Mouse (Mus musculus) C3H10T1/2 (cell line): ENCODE results near the gene Scarf1. TPM values are rescaled to one million over a fixed set of nuclear protein-coding genes. Genes with fewer than 3 reads are reported as not detected.

ENCODE experiments used
- polyA plus RNA-seq, 2 experiments: library from polyadenylated mRNA; unstranded; fragments of >200 nt; fragmentation: generic; extraction: Trizol; gene quantifications; one replicate each; pipeline ENCODE4 v1.2.1; 2012; ENCODE audit warnings: missing spikeins in 2 of 2

The Scarf1 gene
- under 1 TPM; 0.04 to 0.28 TPM for polyA plus RNA-seq

DNA sequence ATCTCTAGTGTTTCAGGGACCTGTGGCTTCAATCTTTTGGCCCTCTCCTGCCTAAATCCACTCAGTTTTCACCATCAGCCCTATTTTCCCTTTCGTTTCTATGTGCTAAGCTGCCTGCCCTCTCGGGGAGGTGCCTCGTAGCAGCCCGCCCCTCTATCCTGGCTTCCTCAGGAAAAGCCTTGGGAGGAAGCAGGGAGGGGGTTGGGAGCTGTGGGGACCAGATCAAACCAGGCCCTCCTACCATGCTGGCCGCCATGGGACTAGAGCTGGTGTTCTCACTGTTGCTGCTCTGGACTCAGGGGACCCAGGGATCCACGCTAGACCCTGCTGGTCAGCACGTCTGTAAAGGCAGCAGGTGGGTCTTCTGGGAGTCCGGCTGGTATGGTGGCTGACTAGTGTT, at the start of gene Scarf1:
Scarf1 (plus strand) TSS at position 205 of the 400 bp plus-strand sequence.

DNA sequence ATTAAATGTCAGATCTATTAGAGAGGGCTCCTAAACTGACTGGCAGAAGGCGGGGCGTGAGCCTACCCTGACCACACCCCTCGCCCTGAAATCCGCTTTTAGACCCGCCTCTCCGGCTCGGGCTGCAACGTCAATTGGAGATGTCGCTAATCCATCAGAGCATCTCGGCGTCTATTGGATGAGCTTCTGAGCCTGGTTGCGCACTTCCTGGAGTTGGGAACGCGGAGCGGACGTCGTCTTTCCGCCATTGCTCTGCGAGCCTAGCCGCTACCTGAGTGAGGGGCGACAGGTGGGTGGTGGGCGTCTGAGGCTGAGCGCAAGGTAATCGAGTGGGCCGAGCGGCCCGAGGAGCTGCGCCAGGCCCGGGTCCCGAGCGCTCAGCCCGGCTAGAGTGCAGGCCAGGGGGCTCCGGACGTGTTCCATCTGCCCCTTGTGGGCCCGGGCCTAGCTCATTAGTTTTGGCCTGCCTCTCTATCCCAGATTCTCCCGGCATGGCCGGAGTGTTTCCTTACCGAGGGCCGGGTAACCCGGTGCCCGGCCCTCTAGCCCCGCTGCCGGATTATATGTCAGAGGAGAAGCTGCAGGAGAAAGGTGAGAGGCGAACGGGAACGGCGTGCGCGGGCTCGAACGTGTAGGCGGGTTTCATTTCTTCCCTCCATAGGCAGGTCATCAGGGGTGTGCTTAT, 26.6 kb upstream of the Scarf1 start, which contains the start of gene Prpf8:
Prpf8 (plus strand) TSS at position 216 of the 685 bp plus-strand sequence.

DNA sequence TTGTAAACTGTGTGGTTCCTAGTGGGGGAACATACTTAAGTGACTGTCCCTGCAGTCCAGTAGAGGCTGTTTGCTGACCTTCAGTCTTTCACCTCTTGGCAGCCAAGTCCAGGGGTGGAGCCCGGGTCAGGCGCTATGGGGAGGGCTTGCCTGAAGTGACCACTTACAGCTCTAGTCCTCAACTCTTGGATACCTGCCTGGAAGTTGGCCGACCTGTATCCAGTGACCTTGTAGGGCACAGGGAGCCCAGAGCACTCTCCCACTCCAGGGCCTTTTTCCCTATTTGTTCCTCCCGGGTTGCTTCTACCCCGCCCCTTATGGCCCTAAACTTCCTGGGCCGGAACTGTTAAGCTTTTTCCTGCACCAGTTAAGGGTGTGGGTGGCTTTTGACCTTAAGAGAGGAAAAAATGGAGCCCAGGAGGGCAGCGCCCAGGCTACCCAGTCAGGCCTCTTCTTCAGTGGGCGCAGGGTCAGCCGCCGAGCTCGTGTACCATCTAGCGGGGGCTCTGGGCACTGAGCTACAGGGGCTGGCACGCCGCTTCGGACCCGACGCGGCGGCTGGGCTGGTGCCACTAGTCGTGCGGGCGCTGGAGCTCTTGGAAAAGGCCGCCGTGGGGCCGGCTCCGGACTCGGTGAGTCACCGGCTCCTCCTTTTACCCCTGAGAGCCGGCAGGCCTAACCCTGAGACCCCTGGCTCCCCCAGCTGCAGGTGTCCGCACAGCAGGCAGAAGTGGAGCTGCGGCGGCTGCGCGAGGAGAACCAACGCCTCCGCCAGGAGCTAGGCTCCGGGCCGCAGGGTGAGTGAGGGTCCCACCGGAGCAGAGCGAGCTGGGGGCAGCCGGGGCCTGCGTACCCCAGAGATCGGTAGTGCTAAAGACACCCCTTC, 3.4 kb upstream of the Scarf1 start, which contains the start of gene Rilp:
Rilp (plus strand) TSS at position 354 of the 886 bp plus-strand sequence.

DNA sequence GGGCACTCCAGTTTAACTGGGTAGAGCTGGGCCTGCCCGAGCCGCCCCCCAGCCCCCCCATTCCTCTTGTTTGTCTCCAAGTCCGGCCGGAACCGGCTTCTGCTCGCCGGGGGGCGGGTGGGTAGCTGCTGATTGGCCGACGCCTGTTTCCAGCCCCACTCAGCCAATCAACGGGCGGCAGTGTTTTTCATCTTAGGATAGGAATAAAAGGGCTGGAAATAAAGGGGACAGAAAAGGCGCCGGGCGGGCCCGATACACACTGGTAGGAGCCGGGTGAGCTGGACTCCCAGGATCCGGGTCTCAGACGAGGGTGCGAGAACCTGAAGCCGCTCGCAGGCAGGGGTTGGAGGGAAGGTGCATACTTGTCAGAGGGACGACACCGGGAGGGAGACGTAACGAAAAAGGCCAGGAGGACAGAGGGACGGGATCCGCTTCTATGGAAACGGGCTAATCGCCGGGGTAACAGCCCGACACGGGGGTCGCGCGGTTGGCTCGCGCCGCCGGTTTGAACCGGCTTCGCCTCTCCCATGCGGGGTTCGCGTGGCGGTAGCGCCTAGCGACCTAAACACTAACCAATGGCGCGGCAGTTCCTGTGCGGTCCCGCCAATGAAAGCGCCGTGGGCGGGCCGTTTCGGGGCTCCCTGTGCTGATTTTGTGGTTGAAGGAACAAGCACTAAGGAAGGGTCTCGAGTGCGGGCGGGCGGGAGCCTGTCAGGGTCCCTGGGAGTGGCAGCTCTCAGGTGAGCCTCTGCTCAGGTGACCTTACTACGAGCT, 18.3 kb downstream of the Scarf1 start, which contains the start of gene Slc43a2:
Slc43a2 (plus strand) TSS at position 226 of the 774 bp plus-strand sequence.

Other genes starting within 250 kb of the Scarf1 start
- gene Rpa1, start 165.2 kb upstream of the Scarf1 start, polyA plus RNA-seq: 10 to 100 TPM; 57.2 to 61.7 TPM
- gene Smyd4, start 165.1 kb upstream of the Scarf1 start, polyA plus RNA-seq: 1 to 10 TPM; 2.1 to 4.4 TPM
- gene Serpinf1, start 90.8 kb upstream of the Scarf1 start, polyA plus RNA-seq: 1,000 to 10,000 TPM in 1 of 2 experiments, 100 to 1,000 TPM in 1; 701 to 1,671 TPM
- under 1 TPM in 1 of 2 experiments, not detected in 1; 0.13 TPM for gene Serpinf2, start 73.9 kb upstream of the Scarf1 start, polyA plus RNA-seq
- 10 to 100 TPM; 14.6 to 27.9 TPM for gene Wdr81, start 58.8 kb upstream of the Scarf1 start, polyA plus RNA-seq
- 1 to 10 TPM in 1 of 2 experiments, under 1 TPM in 1; 0.47 to 3.2 TPM for gene Tlcd2, start 51.8 kb upstream of the Scarf1 start, polyA plus RNA-seq
- gene Prpf8, start 26.7 kb upstream of the Scarf1 start, polyA plus RNA-seq: 100 to 1,000 TPM in 1 of 2 experiments, 10 to 100 TPM in 1; 35.9 to 104 TPM
- gene Rilp, start 3.4 kb upstream of the Scarf1 start, polyA plus RNA-seq: 1 to 10 TPM; 1.2 to 1.9 TPM
- 1 to 10 TPM in 1 of 2 experiments, under 1 TPM in 1; 0.37 to 6.3 TPM for gene Slc43a2, start 18.2 kb downstream of the Scarf1 start, polyA plus RNA-seq
- gene Pitpna, start 74.6 kb downstream of the Scarf1 start, polyA plus RNA-seq: 100 to 1,000 TPM in 1 of 2 experiments, 10 to 100 TPM in 1; 66.0 to 106 TPM
- 10 to 100 TPM; 11.6 to 32.8 TPM for gene Inpp5k, start 117.4 kb downstream of the Scarf1 start, polyA plus RNA-seq
- 100 to 1,000 TPM; 106 to 119 TPM for gene Myo1c, start 137.0 kb downstream of the Scarf1 start, polyA plus RNA-seq
- gene Crk, start 165.7 kb downstream of the Scarf1 start, polyA plus RNA-seq: 10 to 100 TPM in 1 of 2 experiments, 1 to 10 TPM in 1; 6.7 to 16.7 TPM
- 100 to 1,000 TPM; 148 to 392 TPM for gene Ywhae, start 219.3 kb downstream of the Scarf1 start, polyA plus RNA-seq